Mouse (Mus musculus): ENCODE results near the gene Nckap5.

The Nckap5 gene

DNA sequence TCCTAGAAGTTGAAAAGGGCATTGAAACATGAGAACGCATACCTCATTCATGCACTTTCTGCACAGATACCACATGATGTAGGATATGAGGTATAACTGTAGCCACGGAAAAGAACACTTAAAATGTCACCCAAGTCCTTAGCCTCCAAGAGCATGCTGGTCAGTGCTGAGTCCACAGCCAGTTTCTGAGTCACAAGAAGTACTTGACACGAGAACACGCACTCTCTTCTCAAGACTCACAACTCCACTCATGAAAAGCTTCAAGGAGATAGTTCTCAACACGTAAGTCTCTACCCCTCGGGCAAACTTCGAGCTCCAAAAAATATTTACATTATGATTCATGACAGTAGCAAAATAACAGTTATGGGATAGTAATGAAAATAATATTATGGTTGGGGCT, 137.0 kb downstream of the Nckap5 start:
- DNase-seq, result no peak

DNA sequence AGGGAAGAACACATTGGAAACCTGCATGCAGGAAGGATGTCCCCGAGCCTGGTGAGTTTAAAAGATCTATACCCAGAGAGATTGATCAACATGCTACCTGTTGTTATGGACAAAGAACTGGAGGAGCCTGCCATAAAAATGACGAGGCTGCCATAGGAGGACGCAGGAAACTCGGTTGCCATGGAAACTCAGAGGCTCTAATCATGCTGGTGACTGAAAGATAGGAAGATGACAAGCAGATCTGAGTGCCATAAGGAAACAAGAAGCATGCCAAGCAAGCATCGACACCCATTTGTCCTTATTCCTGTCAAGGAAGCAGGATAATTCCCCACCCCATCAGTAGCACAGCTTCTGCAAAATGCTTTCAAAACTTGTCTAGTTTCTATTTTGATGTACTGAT, 142.0 kb downstream of the Nckap5 start:
- DNase-seq, result no peak

- DNase-seq, result no peak
Observed at GRCm38 (mm10) chr1:126686678-126687077, 143.9 kb downstream of the Nckap5 start.

DNA sequence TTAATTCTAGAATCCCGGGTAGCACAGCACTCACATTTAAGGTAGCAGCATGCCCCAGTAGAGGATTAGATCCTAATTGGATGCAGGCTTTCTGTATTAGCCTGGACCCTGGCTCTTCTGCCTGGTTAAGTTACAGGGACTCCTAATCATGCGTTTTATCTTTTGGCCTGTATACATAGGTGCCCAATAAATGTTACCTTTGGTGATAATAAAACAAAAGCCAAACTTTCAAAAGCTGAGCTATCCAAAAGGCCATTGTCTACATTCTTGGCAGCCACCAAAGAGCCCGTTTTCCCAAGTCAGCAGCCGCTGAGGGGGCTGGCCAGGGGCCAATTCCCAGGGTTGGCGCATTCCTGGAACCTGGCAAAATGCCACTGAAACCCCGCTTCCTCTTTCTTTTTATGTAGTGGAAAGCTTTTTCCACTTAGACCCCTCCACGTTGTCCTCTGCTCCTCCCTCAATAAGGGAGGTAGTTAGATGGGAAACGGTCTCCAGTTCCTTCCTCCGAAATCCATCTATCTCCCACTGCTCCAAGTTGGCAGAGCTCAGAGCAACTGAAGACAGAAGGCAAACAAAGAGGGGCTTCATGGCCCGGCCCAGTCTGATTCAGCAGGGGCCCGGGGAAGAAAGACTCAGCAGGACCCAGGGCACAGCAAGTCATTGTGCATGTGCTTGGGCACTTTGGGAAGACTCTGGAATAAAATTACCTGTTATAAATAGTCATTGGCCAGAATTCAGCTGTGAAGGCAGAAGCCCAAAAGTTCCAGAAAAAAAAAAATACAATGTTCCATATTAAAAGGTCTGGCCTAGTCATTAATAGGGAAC, 146.8 kb downstream of the Nckap5 start:
- DNase-seq, result peak; percentile 85

DNA sequence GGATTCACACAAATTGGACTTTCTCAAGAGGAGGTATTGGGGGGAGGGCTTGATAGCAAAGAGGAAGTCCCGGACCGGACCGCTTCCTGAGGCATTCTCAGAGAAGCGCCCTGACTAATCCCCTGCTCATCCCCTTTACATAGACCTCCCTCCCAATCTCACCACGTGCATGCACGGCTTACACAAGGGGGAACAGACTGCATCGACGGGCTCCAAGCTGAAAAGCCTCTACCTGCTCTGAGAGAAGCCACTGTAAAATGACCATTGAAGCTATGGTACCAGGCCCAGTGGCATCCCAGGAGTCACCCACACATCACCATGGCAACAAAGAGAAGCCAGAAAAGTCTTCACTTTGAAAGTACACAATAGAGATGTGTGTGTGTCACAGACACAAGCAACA, 148.8 kb downstream of the Nckap5 start:
- no peak for DNase-seq

- no peak for DNase-seq
Observed at GRCm38 (mm10) chr1:126679348-126679747, 151.3 kb downstream of the Nckap5 start.

DNA sequence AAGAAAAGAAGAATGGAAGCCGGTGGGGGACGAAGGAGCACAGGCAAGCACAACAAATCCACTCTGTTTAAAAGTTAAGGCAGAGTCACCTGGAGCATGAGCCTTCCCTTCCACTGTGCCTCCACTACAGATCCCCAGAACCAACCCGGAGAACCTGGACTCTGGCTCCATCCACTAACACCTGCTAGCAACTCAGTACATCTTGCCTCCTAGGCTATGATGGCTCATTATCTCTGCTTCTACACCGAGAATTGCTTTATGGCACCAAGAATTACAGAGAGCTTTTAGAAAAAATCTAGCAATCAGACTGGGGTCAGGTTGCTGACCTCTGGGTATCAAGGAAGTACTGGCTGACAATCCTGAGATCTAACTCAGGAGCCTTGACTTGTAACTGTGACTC, 153.3 kb downstream of the Nckap5 start:
- DNase-seq, result no peak

GRCm38 (mm10) chr1:126676769-126677168, 153.8 kb downstream of the Nckap5 start:
- no peak for DNase-seq

DNA sequence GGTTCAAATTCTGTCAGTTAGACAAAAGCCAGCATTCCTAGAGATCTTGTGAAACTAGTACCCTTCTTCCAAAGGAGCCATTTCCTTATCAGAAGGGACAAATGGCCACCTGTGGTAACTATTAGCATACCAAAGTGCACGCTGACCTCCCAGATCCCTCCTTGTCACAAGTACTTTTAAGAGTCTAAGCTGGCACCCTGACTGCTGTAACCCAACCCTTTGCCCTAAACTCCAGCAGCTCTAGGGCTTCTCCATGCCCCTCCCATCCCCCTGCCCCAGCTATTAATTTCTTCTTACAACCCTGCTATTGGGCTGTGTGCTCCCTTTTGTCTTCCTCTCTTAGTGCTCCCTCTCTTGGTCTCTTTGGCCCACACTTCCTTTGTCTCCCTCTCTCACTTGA, 155.5 kb downstream of the Nckap5 start:
- DNase-seq, result peak; percentile 5

DNA sequence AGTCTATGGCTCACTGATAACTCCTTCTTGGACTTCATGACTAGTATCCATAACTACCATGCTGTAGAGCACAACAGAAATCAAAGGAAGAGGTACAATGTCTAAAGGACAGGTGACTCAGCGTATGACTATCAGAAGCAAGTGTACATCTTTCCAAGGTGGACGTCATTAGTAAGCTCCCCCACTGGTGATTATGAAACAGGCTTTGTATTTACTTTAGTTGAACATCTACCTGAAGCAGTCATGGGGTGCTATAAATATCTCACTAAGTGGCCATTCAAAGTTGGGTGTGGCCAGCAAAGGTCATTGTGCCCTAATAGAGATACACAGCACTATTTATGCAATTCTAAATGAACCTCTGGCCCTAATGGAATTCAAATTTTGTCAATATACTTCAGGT, 157.4 kb downstream of the Nckap5 start:
- DNase-seq, result no peak

DNA sequence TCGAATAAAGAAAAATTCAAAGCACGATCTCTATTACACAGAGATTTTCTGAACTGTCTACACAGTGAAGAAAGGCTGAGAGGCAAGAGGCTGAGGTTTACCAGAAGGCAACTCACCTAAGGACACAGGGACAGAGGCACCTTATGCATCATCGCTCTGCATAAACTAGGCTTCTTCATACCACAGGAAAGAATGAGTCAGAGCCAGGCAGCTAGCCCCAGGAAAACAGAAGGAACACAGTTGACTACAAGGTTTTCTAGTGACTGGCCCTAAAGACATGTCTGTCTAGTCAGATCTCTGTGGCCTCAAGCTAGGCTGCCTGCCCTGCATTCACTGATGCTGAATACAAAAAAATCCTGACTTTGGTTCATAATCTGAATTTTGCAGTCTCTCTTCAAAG, 160.1 kb downstream of the Nckap5 start:
- DNase-seq, result no peak

DNA sequence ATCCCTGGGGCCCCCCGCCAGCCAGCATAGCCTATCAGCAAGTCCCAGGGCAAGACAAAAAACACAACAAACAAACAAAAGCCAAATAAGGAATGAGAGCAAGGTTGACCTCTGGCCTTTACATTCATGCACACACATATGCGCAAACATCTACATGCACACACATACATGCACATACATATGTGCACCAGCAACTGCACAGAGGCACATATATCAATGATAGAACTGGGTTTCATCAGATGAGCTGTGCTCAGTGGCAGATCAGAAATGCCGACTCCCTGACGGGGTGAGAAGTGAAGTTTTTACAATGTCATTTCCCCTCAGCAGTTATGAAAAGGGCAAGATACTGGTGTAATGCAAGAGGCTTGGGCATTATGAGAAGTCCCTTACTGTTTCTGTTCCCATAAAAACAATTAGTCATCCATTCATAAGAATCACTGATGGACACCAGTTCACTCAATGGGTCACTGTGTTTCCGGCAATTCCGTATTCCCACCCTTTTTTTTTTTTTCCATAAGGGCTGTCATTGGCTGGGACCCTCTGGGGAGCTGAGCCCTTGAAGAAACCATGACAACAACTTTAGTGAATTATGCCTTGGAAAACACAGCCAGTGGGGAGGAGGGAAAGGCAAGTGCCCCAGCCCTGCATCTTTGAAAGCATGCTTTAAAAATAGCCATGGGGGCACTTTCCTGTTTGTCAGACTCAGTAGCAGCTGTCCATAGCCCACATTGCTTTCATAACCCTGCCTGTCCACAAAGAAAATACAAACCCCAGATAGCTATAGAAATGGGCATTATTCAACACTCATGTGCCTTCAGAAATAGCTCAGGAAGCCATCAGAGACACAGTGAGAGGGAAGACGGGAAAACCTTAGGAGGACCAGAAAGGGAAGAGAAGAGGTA, 170.2 kb downstream of the Nckap5 start:
- DNase-seq, result peak; percentile 11

DNA sequence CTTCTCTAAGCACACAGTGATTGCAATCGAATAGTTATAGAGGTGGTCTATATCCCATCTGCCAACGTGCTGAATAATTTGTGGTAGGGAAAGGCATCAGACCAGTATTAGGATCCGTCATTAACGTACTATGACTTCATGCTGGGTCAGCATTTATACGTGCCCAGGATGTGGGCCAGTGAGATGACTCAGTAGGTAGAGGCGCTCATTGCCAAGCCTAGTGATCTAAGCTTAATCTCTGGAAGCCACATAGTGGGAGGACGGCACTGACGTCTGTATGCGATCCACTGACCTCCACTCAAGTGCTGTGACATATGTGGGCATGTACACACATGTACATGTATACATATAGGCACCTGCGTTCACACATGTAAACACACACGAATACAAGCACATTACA, 171.9 kb downstream of the Nckap5 start:
- no peak for DNase-seq

DNA sequence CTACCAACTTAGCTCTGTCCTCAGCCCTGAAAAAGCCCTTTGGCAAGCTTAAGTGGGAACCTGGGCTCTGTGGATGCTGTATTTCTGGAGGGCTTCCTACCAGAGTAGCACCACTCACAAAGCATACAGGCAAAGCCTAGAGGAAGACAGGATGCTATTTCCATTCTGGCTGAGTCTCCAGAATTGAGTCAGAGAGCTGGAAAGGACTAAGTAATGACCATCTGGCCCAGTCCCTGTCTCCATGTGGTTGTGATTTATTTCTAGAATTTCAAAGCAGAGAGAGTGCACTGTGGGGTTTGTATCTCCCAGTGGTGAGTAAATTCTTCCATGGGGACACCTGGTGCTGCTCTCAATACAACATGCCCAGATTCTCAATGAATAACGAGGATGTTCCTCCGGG, 174.4 kb downstream of the Nckap5 start:
- DNase-seq, result no peak

GRCm38 (mm10) chr1:126652085-126652484, 178.5 kb downstream of the Nckap5 start:
- no peak for DNase-seq

- no peak for DNase-seq
Observed at GRCm38 (mm10) chr1:126650806-126651205, 179.8 kb downstream of the Nckap5 start.

DNA sequence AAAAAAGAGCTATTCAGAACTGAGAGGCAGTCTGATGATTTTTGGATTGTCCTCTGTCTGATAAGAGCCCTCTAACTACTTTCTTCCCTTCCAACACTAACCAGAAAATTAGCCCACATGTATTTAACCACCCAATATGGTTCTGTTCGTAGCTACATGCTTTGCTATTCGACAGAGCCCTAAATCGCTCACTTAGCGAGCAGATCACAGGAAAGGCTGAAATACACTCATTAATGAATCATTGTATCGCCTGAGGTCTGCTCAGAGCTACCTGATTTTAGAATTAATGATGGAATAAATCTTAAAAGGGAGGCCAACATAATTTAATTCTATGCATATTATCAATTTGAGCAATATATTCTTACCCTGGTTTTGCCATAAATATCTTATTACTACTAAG, 187.8 kb downstream of the Nckap5 start:
- no peak for DNase-seq

GRCm38 (mm10) chr1:126639463-126639862, 191.1 kb downstream of the Nckap5 start:
- DNase-seq, result no peak

- DNase-seq, result no peak
Observed at GRCm38 (mm10) chr1:126637515-126637914, 193.1 kb downstream of the Nckap5 start.

- no peak for DNase-seq
Observed at GRCm38 (mm10) chr1:126626206-126626605, 204.4 kb downstream of the Nckap5 start.

DNA sequence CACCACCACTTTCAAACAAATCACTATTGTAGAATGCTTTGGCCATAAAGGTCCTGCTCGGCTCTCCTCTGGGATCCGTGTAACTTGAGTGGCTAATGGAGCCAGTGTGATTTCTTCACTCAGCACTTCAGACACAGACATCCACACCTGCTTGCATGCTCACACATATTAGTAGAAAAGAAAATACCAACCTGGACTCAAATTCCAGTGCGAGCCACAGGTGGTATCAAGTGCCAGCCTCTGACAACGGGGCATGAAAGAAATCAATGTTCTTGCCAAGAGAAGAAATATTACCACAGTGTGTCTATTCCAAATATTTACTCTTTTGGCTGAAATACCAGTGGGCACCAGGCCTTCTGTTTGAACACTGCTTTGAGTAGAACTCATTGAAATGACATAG, 208.6 kb downstream of the Nckap5 start:
- no peak for DNase-seq

DNA sequence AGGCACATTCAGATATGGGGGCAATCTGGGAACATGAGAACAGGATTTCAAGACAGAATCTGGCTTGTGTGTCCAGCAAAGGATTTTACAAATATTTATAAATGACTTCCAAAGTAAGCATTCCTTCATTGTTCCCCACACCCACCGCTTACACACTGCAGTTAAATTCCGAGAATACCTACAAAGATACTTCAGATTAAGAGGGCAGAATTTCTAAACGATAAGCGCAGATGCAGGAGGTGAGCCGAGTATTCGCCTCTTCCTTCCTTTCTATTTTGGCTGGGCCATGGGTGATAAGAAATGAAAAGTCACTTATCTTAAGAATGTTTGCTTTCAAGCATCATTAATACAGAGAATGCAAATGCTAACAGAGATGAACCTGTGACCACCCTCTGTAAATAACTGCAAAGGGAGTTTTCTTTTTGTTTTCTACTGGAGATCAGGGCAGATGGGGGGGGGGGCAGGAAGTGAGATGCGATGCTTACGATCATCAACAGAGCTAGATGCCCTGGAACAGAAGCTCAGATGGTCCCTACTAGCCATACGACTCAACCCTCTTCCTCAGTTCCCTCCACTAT, 213.0 kb downstream of the Nckap5 start:
- peak; percentile 61 for DNase-seq

- no peak for DNase-seq
Observed at GRCm38 (mm10) chr1:126616964-126617363, 213.6 kb downstream of the Nckap5 start.

- DNase-seq, result no peak
Observed at GRCm38 (mm10) chr1:126612916-126613315, 217.7 kb downstream of the Nckap5 start.
